Mouse (Mus musculus) liver, embryonic 11.5 days (tissue): ENCODE results near the gene Tfap2a. TPM values are rescaled to one million over a fixed set of nuclear protein-coding genes. Genes with fewer than 3 reads are reported as not detected.

ENCODE experiments used
- ATAC-seq: fragments of 200-750 bp; cut with Nextera tagmentation; replicated peaks from 2 replicates; pipeline ENCODE4 v1.8.0; 2017; ENCODE audit warnings: moderate number of reproducible peaks, mild to moderate bottlenecking, moderate TSS enrichment, moderate library complexity; ENCODE audit not compliant: low FRiP score
- DNase-seq: peaks from one replicate; pipeline ENCODE4 v3.0.0-alpha.2; 2017; ENCODE audit warnings: low spot score
- H3K27ac ChIP-seq: fragments of 300-500 bp; sonication (generic); 2 replicates; pipeline ENCODE4 v1.5.1; 2014; ENCODE audit warnings: mild to moderate bottlenecking, low read depth, low read length, control low read depth
- H3K27me3 ChIP-seq: fragments of 300-500 bp; sonication (generic); replicated peaks from 2 replicates; pipeline ENCODE4 v1.6.1; 2014; ENCODE audit warnings: low read length, mixed read lengths; ENCODE audit not compliant: control insufficient read depth, insufficient read depth
- H3K36me3 ChIP-seq: fragments of 300-500 bp; sonication (generic); 2 replicates; pipeline ENCODE4 v1.6.1; 2014; ENCODE audit warnings: mild to moderate bottlenecking, low read length, moderate library complexity, mixed read lengths; ENCODE audit not compliant: control insufficient read depth, insufficient read depth
- H3K4me1 ChIP-seq: fragments of 300-500 bp; sonication (generic); replicated peaks from 2 replicates; pipeline ENCODE4 v1.6.1; 2014; ENCODE audit warnings: low read length, mixed read lengths; ENCODE audit not compliant: control insufficient read depth, insufficient read depth
- H3K4me2 ChIP-seq: fragments of 300-500 bp; sonication (generic); 2 replicates; pipeline ENCODE4 v1.6.1; 2014; ENCODE audit warnings: mild to moderate bottlenecking, control low read depth, moderate library complexity
- H3K4me3 ChIP-seq: fragments of 300-500 bp; sonication (generic); 2 replicates; pipeline ENCODE4 v1.5.1; 2014; ENCODE audit warnings: low read depth, low read length, control low read depth
- H3K9ac ChIP-seq: fragments of 300-500 bp; sonication (generic); 2 replicates; pipeline ENCODE4 v1.6.1; 2014; ENCODE audit warnings: low read depth, low read length, control low read depth
- H3K9me3 ChIP-seq: fragments of 300-500 bp; sonication (generic); 2 replicates; pipeline ENCODE4 v1.6.1; 2016; ENCODE audit warnings: low read length, inconsistent platforms, mixed read lengths; ENCODE audit not compliant: control insufficient read depth
- WGBS: fragments of 180-500 bp; shearing (Covaris S2); extraction: QIAGEN DNeasy Blood & Tissue Kit; methylation state at CpG from one replicate; pipeline ENCODE4 v1.1.7; 2014; 5-methylcytosine and 5-hydroxymethylcytosine counted together
- polyA plus RNA-seq: library from polyadenylated mRNA; unstranded; fragments of >200 nt; fragmentation: Nextera tagmentation; extraction: Ambion mirVana; gene quantifications from 2 replicates; pipeline ENCODE4 v1.2.1, GENCODE M21; 2014

Tfap2a gene
- polyA plus RNA-seq, 1 experiment from 2014 or later, result 0.22 TPM

DNA sequence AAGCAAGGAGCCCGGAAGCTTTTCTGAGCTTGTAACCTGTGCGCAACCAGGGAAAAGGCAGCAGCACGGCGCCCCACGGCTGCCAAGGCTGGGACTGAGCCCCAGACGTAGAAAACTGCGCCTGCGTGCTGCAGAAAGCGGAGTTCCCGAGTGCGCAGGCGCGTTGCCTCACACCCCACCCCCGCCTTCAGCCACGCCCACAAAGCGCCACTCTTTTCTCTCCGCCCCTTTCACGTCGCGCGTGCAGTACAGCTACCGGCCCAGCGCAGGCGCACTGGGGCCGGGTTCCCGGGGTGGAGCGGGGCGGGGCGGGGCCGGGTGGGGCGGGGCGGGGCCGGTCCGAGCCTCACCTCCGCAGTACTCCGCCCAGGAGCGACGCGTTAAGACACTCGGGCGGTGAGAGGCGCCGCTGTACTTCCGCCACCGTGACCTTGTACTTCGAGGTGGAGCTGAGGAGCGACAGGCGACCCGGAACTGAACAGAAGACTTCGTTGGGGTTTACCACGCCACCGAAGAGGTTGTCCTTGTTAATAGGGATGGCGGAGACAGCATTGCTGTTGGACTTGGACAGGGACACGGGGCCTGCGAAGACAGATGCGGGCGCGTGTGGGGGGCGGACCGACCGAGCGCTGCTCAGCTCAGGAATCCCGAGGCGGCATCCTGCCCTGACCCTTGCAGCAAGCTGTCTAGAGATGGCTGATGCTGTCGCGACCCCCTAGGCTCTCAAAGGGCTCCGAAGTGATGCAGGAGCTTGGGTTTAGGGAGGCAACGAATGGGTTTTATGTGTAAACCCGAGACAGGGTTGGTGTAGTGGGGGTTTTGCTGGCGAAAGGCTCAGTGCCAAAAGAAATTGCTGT lies 15.2 kb downstream of the Tfap2a start:
- no peaks in the 10 kb centered on the region for H3K36me3 ChIP-seq
- peak overlapping the region; percentile 30; the same call in 1 of the 2 replicates for H3K9ac ChIP-seq
- WGBS, result under 1% methylated on average over 70 of the region's 70 CpGs
- peak overlapping the region; percentile 94 for H3K4me2 ChIP-seq
- peak; percentile 96 for ATAC-seq
- peak overlapping the region; percentile 56 for H3K4me3 ChIP-seq
- no peaks in the 10 kb centered on the region for H3K9me3 ChIP-seq
- peaks cover 88% of the 10 kb centered on the region for H3K27me3 ChIP-seq
- no peaks in the 10 kb centered on the region for H3K4me1 ChIP-seq
- peak; percentile 95 for DNase-seq
- no peak overlapping the region for H3K27ac ChIP-seq

GRCm38 (mm10) chr13:40719741-40720082 lies 18.5 kb downstream of the Tfap2a start:
- no peak overlapping the region for H3K9ac ChIP-seq
- no peak overlapping the region for H3K4me2 ChIP-seq
- H3K27me3 ChIP-seq, result peaks cover 88% of the 10 kb centered on the region
- no peaks in the 10 kb centered on the region for H3K4me1 ChIP-seq
- H3K4me3 ChIP-seq, result no peak overlapping the region
- no peaks in the 10 kb centered on the region for H3K9me3 ChIP-seq
- WGBS, result 17% methylated on average over 9 of the region's 9 CpGs
- DNase-seq, result no peak
- no peak overlapping the region for H3K27ac ChIP-seq
- no peak for ATAC-seq
- no peaks in the 10 kb centered on the region for H3K36me3 ChIP-seq

- Histone ChIP-seq H3K4me3 (no peak overlapping the region), H3K4me1 (no peaks in the 10 kb centered on the region), H3K27ac (no peak overlapping the region), H3K9ac (no peak overlapping the region), H3K9me3 (no peaks in the 10 kb centered on the region), H3K36me3 (no peaks in the 10 kb centered on the region), H3K27me3 (peaks cover 88% of the 10 kb centered on the region), H3K4me2 (no peak overlapping the region)
- ATAC-seq (no peak), DNase-seq (no peak)
- WGBS, result 18% methylated on average over 14 of the region's 14 CpGs
These were observed 19.0 kb downstream of the Tfap2a start for GRCm38 (mm10) chr13:40719066-40719740.

DNA sequence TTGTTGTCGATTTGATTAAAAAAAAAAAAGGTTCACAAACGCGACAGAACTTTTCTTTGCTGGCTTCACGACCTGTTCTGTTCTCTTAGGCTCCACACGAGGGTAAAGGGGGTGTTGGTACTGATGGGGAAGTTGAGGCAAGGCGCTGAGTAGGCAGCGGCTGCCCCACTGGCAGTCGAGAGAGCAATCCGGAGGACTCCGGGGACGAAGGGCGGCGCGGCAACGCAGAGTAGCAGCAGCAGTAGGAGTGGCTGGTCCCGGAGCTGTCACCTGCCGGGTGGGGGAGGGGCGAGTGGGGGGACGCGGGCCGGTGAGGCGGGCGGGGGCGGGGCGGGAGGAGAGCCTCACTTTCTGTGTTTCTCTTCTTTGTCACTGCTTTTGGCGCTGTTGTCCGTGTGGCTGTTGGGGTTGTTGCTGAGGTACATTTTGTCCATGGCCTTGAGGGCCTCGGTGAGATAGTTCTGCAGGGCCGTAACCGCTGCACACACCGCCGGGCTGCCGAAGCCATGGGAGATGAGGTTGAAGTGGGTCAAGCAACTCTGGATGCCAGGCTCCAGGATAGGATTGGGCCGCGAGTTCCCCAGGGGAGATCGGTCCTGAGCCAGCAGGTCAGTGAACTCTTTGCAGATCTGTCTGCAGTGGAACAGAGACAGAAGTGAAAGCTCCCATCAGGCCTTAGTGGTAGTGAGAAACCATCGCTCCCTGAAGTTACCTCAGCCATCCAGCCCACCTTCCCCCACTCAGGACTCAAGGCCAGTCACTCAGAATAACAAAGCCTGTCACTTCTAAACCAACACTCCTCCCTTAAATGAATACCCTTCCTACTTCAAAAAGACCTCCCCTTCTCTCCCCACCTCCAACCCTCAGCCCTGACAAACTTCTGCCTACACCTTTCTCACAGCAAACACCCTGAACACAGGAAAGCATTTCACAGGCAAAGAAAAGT lies 21.1 kb downstream of the Tfap2a start:
- Histone ChIP-seq H3K4me3 (peak overlapping the region; percentile 10; the same call in 1 of the 2 replicates), H3K4me1 (no peaks in the 10 kb centered on the region), H3K9ac (no peak overlapping the region), H3K4me2 (peak overlapping the region; percentile 44), H3K27ac (no peak overlapping the region), H3K36me3 (no peaks in the 10 kb centered on the region), H3K27me3 (peaks cover 94% of the 10 kb centered on the region), H3K9me3 (no peaks in the 10 kb centered on the region)
- ATAC-seq (no peak), DNase-seq (no peak)
- WGBS, result 7% methylated on average over 29 of the region's 37 CpGs

- no peak overlapping the region for H3K27ac ChIP-seq
- H3K36me3 ChIP-seq, result no peaks in the 10 kb centered on the region
- WGBS, result 0% methylated on average over 2 of the region's 2 CpGs
- H3K4me3 ChIP-seq, result no peak overlapping the region
- ATAC-seq, result no peak
- no peak for DNase-seq
- no peak overlapping the region for H3K4me2 ChIP-seq
- no peak overlapping the region for H3K9ac ChIP-seq
- H3K9me3 ChIP-seq, result no peaks in the 10 kb centered on the region
- peaks cover 94% of the 10 kb centered on the region for H3K27me3 ChIP-seq
- H3K4me1 ChIP-seq, result no peaks in the 10 kb centered on the region
These were observed 23.6 kb downstream of the Tfap2a start for GRCm38 (mm10) chr13:40714531-40714930.

DNA sequence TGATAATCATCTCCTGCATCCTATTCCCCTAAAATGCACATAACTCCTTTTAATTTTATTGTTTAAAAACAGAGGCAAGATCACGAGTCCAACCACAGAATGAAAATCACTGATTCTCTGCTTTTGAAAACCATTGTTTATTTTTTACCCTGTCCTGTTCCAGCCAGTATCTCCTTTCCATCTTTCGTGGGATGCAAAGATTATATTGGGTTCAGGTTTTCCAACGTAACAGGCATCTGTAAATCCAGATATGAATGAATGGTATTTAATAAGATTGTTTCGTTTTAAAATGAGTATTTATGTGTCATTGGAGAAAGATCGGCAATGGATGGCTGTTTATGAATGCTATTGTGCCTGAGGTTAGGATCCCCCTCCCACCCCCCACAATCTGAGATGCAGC lies 24.5 kb downstream of the Tfap2a start:
- DNase-seq, result no peak
- Histone ChIP-seq H3K9ac (no peak overlapping the region), H3K9me3 (no peaks in the 10 kb centered on the region), H3K4me1 (no peaks in the 10 kb centered on the region), H3K4me3 (no peak overlapping the region), H3K27me3 (peaks cover 94% of the 10 kb centered on the region), H3K36me3 (no peaks in the 10 kb centered on the region), H3K27ac (no peak overlapping the region), H3K4me2 (no peak overlapping the region)
- 5% methylated on average over 5 of the region's 5 CpGs for WGBS
- no peak for ATAC-seq

DNA sequence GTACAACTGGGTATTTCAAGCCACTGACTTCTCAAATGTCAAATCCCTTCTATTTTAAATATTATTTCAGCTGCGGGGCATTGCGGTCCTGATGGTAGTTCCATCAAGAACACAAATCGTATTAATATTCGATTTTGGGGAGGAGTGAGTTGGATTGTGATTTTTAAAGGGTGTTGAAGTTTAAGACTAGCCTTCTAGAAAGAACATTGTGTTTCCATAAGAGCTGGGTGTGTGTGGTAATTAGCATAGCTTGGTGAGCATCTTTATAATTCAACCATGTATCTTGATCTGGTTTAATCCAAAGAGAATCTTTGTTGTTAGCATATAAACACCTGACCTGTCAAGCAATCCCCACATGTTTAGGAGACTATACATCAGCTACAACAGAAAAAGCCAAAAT lies 24.9 kb downstream of the Tfap2a start:
- ATAC-seq, result no peak
- H3K27me3 ChIP-seq, result peaks cover 94% of the 10 kb centered on the region
- no peak overlapping the region for H3K9ac ChIP-seq
- 11% methylated on average over 4 of the region's 4 CpGs for WGBS
- no peaks in the 10 kb centered on the region for H3K9me3 ChIP-seq
- no peaks in the 10 kb centered on the region for H3K4me1 ChIP-seq
- H3K4me2 ChIP-seq, result no peak overlapping the region
- DNase-seq, result no peak
- H3K36me3 ChIP-seq, result no peaks in the 10 kb centered on the region
- H3K27ac ChIP-seq, result no peak overlapping the region
- no peak overlapping the region for H3K4me3 ChIP-seq

- Histone ChIP-seq H3K9me3 (no peaks in the 10 kb centered on the region), H3K36me3 (no peaks in the 10 kb centered on the region), H3K4me3 (no peak overlapping the region), H3K4me2 (no peak overlapping the region), H3K9ac (no peak overlapping the region), H3K4me1 (no peaks in the 10 kb centered on the region), H3K27me3 (peaks cover 94% of the 10 kb centered on the region), H3K27ac (no peak overlapping the region)
- DNase-seq (no peak), ATAC-seq (no peak)
- WGBS, result 4% methylated on average over 4 of the region's 4 CpGs
These were observed 25.7 kb downstream of the Tfap2a start for GRCm38 (mm10) chr13:40712526-40712832.
